In genomic region chr17:64026485-64026884, GRCm38 (mm10) we compare ENCODE assay signal across 11 mouse cellular contexts.
DNase-seq lines count a peak whose midpoint lies in the region; ATAC-seq and TF ChIP-seq lines count a peak whose summit lies in the region.
"Had no signal": no experiment of that assay in that cellular context is flagged by ENCODE, and none has a peak within 500 bp of the region (broad histone marks: within the 10 kb centered on the region; RNA-seq: fewer than 3 reads in every experiment).

No protein-coding gene starts in this region.

- no peak overlapping the region for H3K9ac ChIP-seq in midbrain, postnatal 0 days (replicated peaks; ENCODE audit: low read length, poor library complexity, severe bottlenecking)
- H3K9ac ChIP-seq in midbrain, embryonic 11.5 days (ENCODE audit: low read length), result no peak overlapping the region
- H3K9ac ChIP-seq: embryonic facial prominence, embryonic 12.5 days; limb, embryonic 15.5 days; midbrain, embryonic 13.5 days had no signal

- H3K9me3 ChIP-seq in heart, embryonic 10.5 days, result no peaks in the 10 kb centered on the region
- H3K9me3 ChIP-seq in midbrain, postnatal 0 days (ENCODE audit: low read length), result no peaks in the 10 kb centered on the region
- no peaks in the 10 kb centered on the region for H3K9me3 ChIP-seq in midbrain, embryonic 11.5 days (ENCODE audit: control insufficient read depth, low read length)
- H3K9me3 ChIP-seq: embryonic facial prominence, embryonic 12.5 days; limb, embryonic 15.5 days; midbrain, embryonic 13.5 days had no signal

- DNase-seq in heart, postnatal 10 days, result peak; percentile 4 to 12
- DNase-seq in heart, embryonic 10.5 days (ENCODE audit: low spot score), result no peak
- no peak for DNase-seq in midbrain, postnatal 0 days (ENCODE audit: low spot score)
- DNase-seq in midbrain, embryonic 11.5 days (ENCODE audit: low spot score, missing footprints), result no peak
- no peak for DNase-seq in layer of hippocampus, adult 9-10 months (ENCODE audit: low spot score)
- no peak for DNase-seq in right cerebral cortex, postnatal 25 days

- no peaks in the 10 kb centered on the region for H3K4me1 ChIP-seq in heart, embryonic 10.5 days
- no peaks in the 10 kb centered on the region for H3K4me1 ChIP-seq in midbrain, postnatal 0 days (ENCODE audit: insufficient read depth, low read length)
- no peaks in the 10 kb centered on the region for H3K4me1 ChIP-seq in midbrain, embryonic 11.5 days (ENCODE audit: control insufficient read depth, insufficient read depth, low read length)
- H3K4me1 ChIP-seq in embryonic fibroblast, embryonic 13.5 days (ENCODE audit: control insufficient read depth, insufficient read depth, low read length), result peaks cover 6% of the 10 kb centered on the region; the same call in 1 of the 2 replicates
- H3K4me1 ChIP-seq: embryonic facial prominence, embryonic 12.5 days; limb, embryonic 15.5 days; midbrain, embryonic 13.5 days had no signal

- H3K27ac ChIP-seq in heart, embryonic 10.5 days, result no peak overlapping the region
- H3K27ac ChIP-seq in midbrain, postnatal 0 days (ENCODE audit: low read depth, low read length), result no peak overlapping the region
- H3K27ac ChIP-seq in midbrain, embryonic 11.5 days (ENCODE audit: low read depth, low read length), result no peak overlapping the region
- no peak overlapping the region for H3K27ac ChIP-seq in embryonic fibroblast, embryonic 13.5 days (ENCODE audit: insufficient read depth, low read length)
- H3K27ac ChIP-seq: embryonic facial prominence, embryonic 12.5 days; limb, embryonic 15.5 days; midbrain, embryonic 13.5 days had no signal

- TF ChIP-seq POLR2A in embryonic fibroblast, embryonic 13.5 days (IDR thresholded peaks at IDR 0.05; ENCODE audit: low read depth, low read length), result no peak

- WGBS in heart, embryonic 10.5 days, result 75% methylated on average over 2 of the region's 2 CpGs
- WGBS in midbrain, postnatal 0 days, result 65% methylated on average over 2 of the region's 2 CpGs
- WGBS in midbrain, embryonic 11.5 days, result 76% methylated on average over 2 of the region's 2 CpGs

- H3K27me3 ChIP-seq in heart, embryonic 10.5 days (ENCODE audit: insufficient read depth, poor library complexity, severe bottlenecking), result no peaks in the 10 kb centered on the region
- no peaks in the 10 kb centered on the region for H3K27me3 ChIP-seq in midbrain, postnatal 0 days (ENCODE audit: insufficient read depth, low read length)
- no peaks in the 10 kb centered on the region for H3K27me3 ChIP-seq in midbrain, embryonic 11.5 days (ENCODE audit: control insufficient read depth, insufficient read depth, low read length)
- H3K27me3 ChIP-seq: embryonic facial prominence, embryonic 12.5 days; limb, embryonic 15.5 days; midbrain, embryonic 13.5 days had no signal

- no peak overlapping the region for H3K4me3 ChIP-seq in heart, embryonic 10.5 days
- no peak overlapping the region for H3K4me3 ChIP-seq in midbrain, postnatal 0 days (ENCODE audit: low read depth, low read length)
- no peak overlapping the region for H3K4me3 ChIP-seq in midbrain, embryonic 11.5 days (ENCODE audit: low read depth, low read length)
- no peak overlapping the region for H3K4me3 ChIP-seq in embryonic fibroblast, embryonic 13.5 days (ENCODE audit: insufficient read depth, low read length)
- H3K4me3 ChIP-seq: embryonic facial prominence, embryonic 12.5 days; limb, embryonic 15.5 days; midbrain, embryonic 13.5 days had no signal

- H3K36me3 ChIP-seq in heart, embryonic 10.5 days, result no peaks in the 10 kb centered on the region
- H3K36me3 ChIP-seq in midbrain, postnatal 0 days (ENCODE audit: insufficient read depth, low read length), result no peaks in the 10 kb centered on the region
- no peaks in the 10 kb centered on the region for H3K36me3 ChIP-seq in midbrain, embryonic 11.5 days (ENCODE audit: control insufficient read depth, insufficient read depth, low read length)
- H3K36me3 ChIP-seq: embryonic facial prominence, embryonic 12.5 days; midbrain, embryonic 13.5 days had no signal

- peak; percentile 57 for TF ChIP-seq CTCF in midbrain, postnatal 0 days (IDR thresholded peaks at IDR 0.05)
- peak; percentile 9; the same call in 1 of the 2 replicates for TF ChIP-seq CTCF in embryonic fibroblast, embryonic 13.5 days (IDR thresholded peaks at IDR 0.05; ENCODE audit: borderline replicate concordance, insufficient read depth, low read length)

- intact Hi-C loops in heart, postnatal 10 days (cut with DNase I), result loop anchor here (2.0 kb wide), 1 partner anchor 348 kb away; no protein-coding TSS in a partner anchor

- ATAC-seq in midbrain, postnatal 0 days (ENCODE audit: low FRiP score), result no peak
- no peak for ATAC-seq in midbrain, embryonic 11.5 days (ENCODE audit: low FRiP score)
- ATAC-seq: hindbrain, embryonic 16.5 days; midbrain, embryonic 13.5 days had no signal

- H3K4me2 ChIP-seq in midbrain, postnatal 0 days (ENCODE audit: low read depth, low read length, poor library complexity, severe bottlenecking), result no peak overlapping the region
- no peak overlapping the region for H3K4me2 ChIP-seq in midbrain, embryonic 11.5 days
- H3K4me2 ChIP-seq: embryonic facial prominence, embryonic 12.5 days; limb, embryonic 15.5 days; midbrain, embryonic 13.5 days had no signal

Comparison
In these comparisons a context has a peak if more than half of its experiments do, and no peak if none do; other contexts are left out.
1. DNase-seq: peak in heart, postnatal 10 days (2 of 2); none in heart, embryonic 10.5 days (single experiment), midbrain, postnatal 0 days (single experiment), midbrain, embryonic 11.5 days (single experiment), layer of hippocampus, adult 9-10 months (single experiment) and right cerebral cortex, postnatal 25 days (single experiment).